Mouse (Mus musculus): ENCODE data around the gene Ppt2. TPM values are rescaled to one million over a fixed set of nuclear protein-coding genes. Genes with fewer than 3 reads are reported as not detected.

Gene Ppt2
- polyA plus RNA-seq, 1 experiment: 118 TPM

DNA sequence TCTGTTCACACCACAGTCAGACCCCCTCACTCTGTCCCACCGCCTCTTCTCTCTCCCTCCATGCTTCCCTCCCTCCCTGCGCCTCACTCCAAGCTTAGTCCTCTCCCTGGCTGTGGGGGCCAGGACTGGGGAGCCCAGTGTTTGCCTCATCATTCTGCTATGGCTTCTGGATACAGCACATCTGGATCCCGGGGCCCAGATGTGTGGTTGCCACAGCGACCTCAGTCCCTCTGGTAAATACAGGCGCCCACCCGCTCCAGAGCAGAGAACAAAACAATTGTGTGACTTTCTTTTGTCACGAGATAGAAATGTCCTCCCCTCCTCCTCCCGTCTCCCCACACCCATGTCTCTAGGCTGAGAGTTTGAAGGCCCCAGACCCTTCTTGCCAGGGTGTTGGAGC lies 28.4 kb upstream of the Ppt2 start:
- Histone ChIP-seq H3K4me1 (ENCODE audit: control insufficient read depth, insufficient read depth, low read length) (peaks cover 19% of the 10 kb centered on the region), H3K36me3 (ENCODE audit: control insufficient read depth, insufficient read depth, low read length) (no peaks in the 10 kb centered on the region; the same call in 1 of the 2 replicates), H3K27ac (ENCODE audit: insufficient read depth, low read depth, low read length) (peak overlapping the region; percentile 48), H3K4me3 (ENCODE audit: insufficient read depth, low read depth, low read length) (no peak overlapping the region), H3K27me3 (replicated peaks; ENCODE audit: control insufficient read depth, insufficient read depth, low read length) (no peaks in the 10 kb centered on the region)
- no peak for DNase-seq
- TF ChIP-seq CTCF (conservative IDR thresholded peaks at IDR 0.05; ENCODE audit: insufficient read depth, insufficient read length, low read depth, low read length): no peak
- TF ChIP-seq POLR2A (IDR thresholded peaks at IDR 0.05; ENCODE audit: low read depth, low read length): no peak
- 74% methylated on average over 8 of the region's 8 CpGs for WGBS

DNA sequence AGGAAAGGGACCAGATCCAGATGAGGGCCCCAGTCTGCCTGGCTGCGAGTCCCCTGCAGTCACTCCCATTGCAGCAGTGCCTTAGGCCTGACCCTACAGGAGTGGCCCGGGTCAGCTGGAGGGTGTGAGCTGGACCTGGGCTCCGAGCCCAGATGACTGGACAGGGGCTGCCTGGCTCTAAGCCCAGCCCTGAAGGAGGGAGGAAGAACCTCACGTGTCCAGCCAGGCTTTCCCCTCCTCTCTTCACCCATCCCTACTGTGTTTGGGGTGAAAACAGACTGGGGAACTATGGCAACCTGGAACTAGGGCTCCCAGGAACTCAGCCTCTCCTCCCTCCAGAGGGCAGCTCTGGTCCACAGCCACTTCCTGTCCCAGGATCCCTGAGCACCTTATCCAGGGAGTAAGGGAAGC lies 27.3 kb upstream of the Ppt2 start:
- DNase-seq: peak; percentile 95
- TF ChIP-seq CTCF (conservative IDR thresholded peaks at IDR 0.05; ENCODE audit: insufficient read depth, insufficient read length, low read depth, low read length) (peak; percentile 37), POLR2A (IDR thresholded peaks at IDR 0.05; ENCODE audit: low read depth, low read length) (no peak)
- H3K27me3 ChIP-seq (replicated peaks; ENCODE audit: control insufficient read depth, insufficient read depth, low read length): no peaks in the 10 kb centered on the region
- peaks cover 17% of the 10 kb centered on the region for H3K4me1 ChIP-seq (ENCODE audit: control insufficient read depth, insufficient read depth, low read length)
- 9% methylated on average over 4 of the region's 4 CpGs for WGBS
- H3K36me3 ChIP-seq (ENCODE audit: control insufficient read depth, insufficient read depth, low read length): no peaks in the 10 kb centered on the region; the same call in 1 of the 2 replicates
- peak overlapping the region; percentile 48 for H3K27ac ChIP-seq (ENCODE audit: insufficient read depth, low read depth, low read length)
- no peak overlapping the region for H3K4me3 ChIP-seq (ENCODE audit: insufficient read depth, low read depth, low read length)

DNA sequence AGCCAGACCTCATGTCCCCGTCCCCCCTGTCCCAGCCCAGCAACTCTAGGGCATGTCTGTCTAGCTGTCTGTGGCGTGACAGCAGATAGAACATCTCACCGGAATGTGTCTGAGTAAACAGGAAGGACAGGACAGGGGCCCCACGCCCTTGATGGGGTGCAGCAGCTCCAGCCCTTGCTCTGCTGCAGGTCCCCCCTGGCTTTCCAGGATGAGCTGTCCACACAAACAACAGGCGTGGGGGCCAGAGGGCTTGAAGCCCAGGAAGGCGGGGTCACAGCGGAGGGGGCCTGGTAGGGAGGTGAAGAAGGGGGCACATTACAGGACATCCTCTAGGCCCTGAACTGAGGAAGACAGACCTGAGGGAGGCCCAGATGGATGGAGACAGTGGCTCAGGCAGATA lies 26.9 kb upstream of the Ppt2 start:
- 59% methylated on average over 7 of the region's 7 CpGs for WGBS
- peaks cover 17% of the 10 kb centered on the region for H3K4me1 ChIP-seq (ENCODE audit: control insufficient read depth, insufficient read depth, low read length)
- TF ChIP-seq POLR2A (IDR thresholded peaks at IDR 0.05; ENCODE audit: low read depth, low read length): no peak
- TF ChIP-seq CTCF (conservative IDR thresholded peaks at IDR 0.05; ENCODE audit: insufficient read depth, insufficient read length, low read depth, low read length): no peak
- H3K27me3 ChIP-seq (replicated peaks; ENCODE audit: control insufficient read depth, insufficient read depth, low read length): no peaks in the 10 kb centered on the region
- peak overlapping the region; percentile 41; the same call in 1 of the 2 replicates for H3K27ac ChIP-seq (ENCODE audit: insufficient read depth, low read depth, low read length)
- no peak overlapping the region for H3K4me3 ChIP-seq (ENCODE audit: insufficient read depth, low read depth, low read length)
- H3K36me3 ChIP-seq (ENCODE audit: control insufficient read depth, insufficient read depth, low read length): no peaks in the 10 kb centered on the region; the same call in 1 of the 2 replicates
- DNase-seq: peak; percentile 88

DNA sequence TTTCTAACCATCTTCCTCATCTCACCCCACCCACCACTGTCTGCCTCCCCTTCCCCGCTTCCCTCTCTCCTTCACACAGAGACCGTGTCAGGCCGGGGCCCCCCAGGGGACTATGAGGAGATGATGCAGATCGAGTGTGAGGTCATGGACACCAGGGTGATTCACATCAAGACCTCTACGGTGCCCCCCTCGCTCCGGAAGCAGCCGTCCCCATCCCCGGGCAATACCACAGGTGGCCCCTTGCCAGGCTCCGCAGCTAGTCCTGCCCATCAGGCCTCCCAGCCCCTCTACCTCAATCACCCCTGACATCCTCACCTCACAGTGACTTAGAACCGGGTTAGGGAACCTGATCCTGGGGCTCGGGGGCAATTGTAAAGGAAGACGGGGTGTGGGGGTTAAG lies 26.1 kb upstream of the Ppt2 start:
- Histone ChIP-seq H3K27ac (ENCODE audit: insufficient read depth, low read depth, low read length) (peak overlapping the region; percentile 41), H3K36me3 (ENCODE audit: control insufficient read depth, insufficient read depth, low read length) (no peaks in the 10 kb centered on the region; the same call in 1 of the 2 replicates)
- WGBS: 83% methylated on average over 13 of the region's 13 CpGs

DNA sequence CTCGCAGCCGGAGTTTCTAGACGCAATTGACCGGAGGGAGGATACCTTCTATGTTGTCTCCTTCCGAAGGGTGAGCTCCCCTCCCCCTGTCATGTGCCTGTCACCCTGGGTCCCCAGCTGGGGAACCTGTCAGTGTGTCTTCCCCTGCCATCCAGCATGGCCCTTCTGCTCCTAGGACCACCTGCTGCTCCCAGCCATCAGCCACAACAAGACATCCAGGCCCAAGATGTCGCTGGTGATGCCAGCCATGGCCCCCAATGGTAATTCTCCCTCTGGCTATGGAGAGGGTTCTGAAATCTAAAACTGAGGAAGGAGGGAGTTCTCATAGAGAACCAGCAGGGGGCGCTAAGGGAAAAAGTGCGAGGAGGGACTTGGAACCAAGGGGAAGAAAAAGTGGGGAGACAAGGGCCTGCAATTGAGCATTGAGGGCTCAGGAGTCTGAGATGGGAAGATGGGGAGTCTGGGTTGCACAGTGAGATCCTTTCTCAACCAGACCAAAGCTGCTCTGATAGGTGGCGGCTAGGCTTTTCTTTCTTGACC lies 25.5 kb upstream of the Ppt2 start:
- TF ChIP-seq CTCF (conservative IDR thresholded peaks at IDR 0.05; ENCODE audit: insufficient read depth, insufficient read length, low read depth, low read length) (peak; percentile 65), POLR2A (IDR thresholded peaks at IDR 0.05; ENCODE audit: low read depth, low read length) (no peak)
- H3K4me1 ChIP-seq (ENCODE audit: control insufficient read depth, insufficient read depth, low read length): peaks cover 8% of the 10 kb centered on the region; the same call in 1 of the 2 replicates
- no peak overlapping the region; the same call in 1 of the 2 replicates for H3K27ac ChIP-seq (ENCODE audit: insufficient read depth, low read depth, low read length)
- WGBS: 70% methylated on average over 9 of the region's 9 CpGs
- H3K27me3 ChIP-seq (replicated peaks; ENCODE audit: control insufficient read depth, insufficient read depth, low read length): no peaks in the 10 kb centered on the region
- H3K4me3 ChIP-seq (ENCODE audit: insufficient read depth, low read depth, low read length): no peak overlapping the region
- peak; percentile 60 for DNase-seq
- H3K36me3 ChIP-seq (ENCODE audit: control insufficient read depth, insufficient read depth, low read length): no peaks in the 10 kb centered on the region; the same call in 1 of the 2 replicates

More for the DNA sequence above, 26.1 kb upstream of the Ppt2 start:
- H3K4me1 ChIP-seq (ENCODE audit: control insufficient read depth, insufficient read depth, low read length): peaks cover 11% of the 10 kb centered on the region
- no peak for TF ChIP-seq POLR2A (IDR thresholded peaks at IDR 0.05; ENCODE audit: low read depth, low read length)
- TF ChIP-seq CTCF (conservative IDR thresholded peaks at IDR 0.05; ENCODE audit: insufficient read depth, insufficient read length, low read depth, low read length): no peak
- H3K27me3 ChIP-seq (replicated peaks; ENCODE audit: control insufficient read depth, insufficient read depth, low read length): no peaks in the 10 kb centered on the region
- H3K4me3 ChIP-seq (ENCODE audit: insufficient read depth, low read depth, low read length): no peak overlapping the region
- DNase-seq: no peak

DNA sequence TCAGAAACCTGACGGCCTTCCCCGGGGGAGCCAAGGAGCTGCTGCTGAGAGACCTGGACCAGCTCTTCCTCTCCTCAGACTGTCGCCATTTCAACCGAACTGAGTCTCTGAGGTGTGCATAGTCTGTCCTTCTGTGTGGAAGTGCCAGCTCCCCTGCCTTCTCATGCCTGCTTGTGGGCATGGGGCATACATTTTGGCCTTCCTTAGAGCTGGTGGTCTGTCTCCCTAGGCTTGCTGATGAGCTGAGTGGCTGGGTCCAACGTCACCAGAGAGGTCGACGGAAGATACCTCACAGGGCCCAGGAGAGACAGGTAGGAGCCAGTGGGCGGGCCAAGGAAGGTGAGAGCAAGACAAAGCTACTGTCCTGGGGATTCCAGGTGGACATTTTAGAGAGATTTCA lies 24.7 kb upstream of the Ppt2 start:
- TF ChIP-seq POLR2A (IDR thresholded peaks at IDR 0.05; ENCODE audit: low read depth, low read length): no peak
- TF ChIP-seq CTCF (conservative IDR thresholded peaks at IDR 0.05; ENCODE audit: insufficient read depth, insufficient read length, low read depth, low read length): no peak
- Histone ChIP-seq H3K4me1 (ENCODE audit: control insufficient read depth, insufficient read depth, low read length) (peaks cover 8% of the 10 kb centered on the region; the same call in 1 of the 2 replicates), H3K4me3 (ENCODE audit: insufficient read depth, low read depth, low read length) (no peak overlapping the region), H3K27me3 (replicated peaks; ENCODE audit: control insufficient read depth, insufficient read depth, low read length) (no peaks in the 10 kb centered on the region), H3K36me3 (ENCODE audit: control insufficient read depth, insufficient read depth, low read length) (no peaks in the 10 kb centered on the region; the same call in 1 of the 2 replicates), H3K27ac (ENCODE audit: insufficient read depth, low read depth, low read length) (no peak overlapping the region)
- DNase-seq: no peak
- 94% methylated on average over 8 of the region's 8 CpGs for WGBS

DNA sequence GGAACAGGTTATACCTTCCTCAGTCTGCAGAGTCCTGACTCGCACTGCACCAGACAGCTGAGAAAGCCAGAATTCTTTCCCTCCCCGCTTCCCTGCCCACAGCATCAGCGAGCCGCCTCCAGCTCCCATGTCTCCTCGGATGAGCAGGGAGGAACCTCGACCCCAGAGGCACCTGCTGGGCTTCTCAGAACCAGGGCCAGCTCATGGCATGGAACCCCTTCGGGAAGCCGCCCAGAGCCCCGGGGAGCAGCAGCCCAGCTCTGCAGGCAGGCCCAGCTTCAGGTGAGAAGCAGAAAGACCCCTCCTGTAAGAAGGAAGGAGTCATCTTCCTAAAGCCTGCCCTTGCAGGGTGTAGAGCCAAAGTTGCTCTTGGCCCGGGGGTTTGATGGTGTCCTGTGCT lies 24.2 kb upstream of the Ppt2 start:
- DNase-seq: no peak
- Histone ChIP-seq H3K4me1 (ENCODE audit: control insufficient read depth, insufficient read depth, low read length) (peaks cover 8% of the 10 kb centered on the region; the same call in 1 of the 2 replicates), H3K4me3 (ENCODE audit: insufficient read depth, low read depth, low read length) (no peak overlapping the region), H3K27ac (ENCODE audit: insufficient read depth, low read depth, low read length) (no peak overlapping the region), H3K36me3 (ENCODE audit: control insufficient read depth, insufficient read depth, low read length) (no peaks in the 10 kb centered on the region; the same call in 1 of the 2 replicates), H3K27me3 (replicated peaks; ENCODE audit: control insufficient read depth, insufficient read depth, low read length) (no peaks in the 10 kb centered on the region)
- 76% methylated on average over 10 of the region's 10 CpGs for WGBS
- TF ChIP-seq POLR2A (IDR thresholded peaks at IDR 0.05; ENCODE audit: low read depth, low read length) (no peak), CTCF (conservative IDR thresholded peaks at IDR 0.05; ENCODE audit: insufficient read depth, insufficient read length, low read depth, low read length) (no peak)
